Mouse (Mus musculus) frontal cortex, adult (tissue): ENCODE measurements around the gene Zfc3h1.

Source experiments
- ATAC-seq: cut with Nextera tagmentation; 2 replicates; pipeline ENCODE4 v1.9.2; 2017; ENCODE audit warnings: mild to moderate bottlenecking, moderate library complexity, mixed read lengths; ENCODE audit not compliant: low TSS enrichment

Gene Zfc3h1

GRCm38 (mm10) chr10:115384221-115385017 is at the start of gene Zfc3h1, which contains the start of gene Thap2:
Gene Zfc3h1, plus strand, starts transcription at chr10:115384959.
Gene Thap2, minus strand, starts transcription at chr10:115384443.
- peak; percentile 93 for ATAC-seq

GRCm38 (mm10) chr10:115336901-115337300 is 47.9 kb upstream of the Zfc3h1 start:
- no peak for ATAC-seq

GRCm38 (mm10) chr10:115339820-115340328 is 44.9 kb upstream of the Zfc3h1 start:
- ATAC-seq: no peak

GRCm38 (mm10) chr10:115342771-115343425 is 41.9 kb upstream of the Zfc3h1 start:
- no peak for ATAC-seq

GRCm38 (mm10) chr10:115346444-115346843 is 38.3 kb upstream of the Zfc3h1 start:
- ATAC-seq: no peak

- no peak for ATAC-seq
Measured at GRCm38 (mm10) chr10:115348131-115348530, 36.6 kb upstream of the Zfc3h1 start.

GRCm38 (mm10) chr10:115349029-115349428 is 35.7 kb upstream of the Zfc3h1 start:
- no peak for ATAC-seq

- ATAC-seq: no peak
Measured at GRCm38 (mm10) chr10:115349509-115349908, 35.2 kb upstream of the Zfc3h1 start.

GRCm38 (mm10) chr10:115350810-115351397 is 33.9 kb upstream of the Zfc3h1 start:
- ATAC-seq: no peak

GRCm38 (mm10) chr10:115354553-115354952 is 30.2 kb upstream of the Zfc3h1 start:
- ATAC-seq: no peak

GRCm38 (mm10) chr10:115355016-115355415 is 29.7 kb upstream of the Zfc3h1 start:
- ATAC-seq: no peak

- ATAC-seq: no peak
Measured at GRCm38 (mm10) chr10:115356106-115356505, 28.7 kb upstream of the Zfc3h1 start.

GRCm38 (mm10) chr10:115358216-115358919 is 26.4 kb upstream of the Zfc3h1 start:
- ATAC-seq: no peak

- ATAC-seq: no peak
Measured at GRCm38 (mm10) chr10:115359066-115359465, 25.7 kb upstream of the Zfc3h1 start.

GRCm38 (mm10) chr10:115361840-115362622 is 22.7 kb upstream of the Zfc3h1 start, which contains the start of gene Tmem19:
Gene Tmem19, minus strand, starts transcription at chr10:115362501.
- ATAC-seq: peak; percentile 90

GRCm38 (mm10) chr10:115362623-115362964 is 22.2 kb upstream of the Zfc3h1 start:
- ATAC-seq: peak; percentile 38

GRCm38 (mm10) chr10:115363151-115363550 is 21.6 kb upstream of the Zfc3h1 start:
- 0 out of 2 replicates have a peak, but pooled peaks have one; percentile 16 for ATAC-seq

- ATAC-seq: no peak
Measured at GRCm38 (mm10) chr10:115381506-115382084, 3.2 kb upstream of the Zfc3h1 start.

- no peak for ATAC-seq
Measured at GRCm38 (mm10) chr10:115382846-115383643, 1.7 kb upstream of the Zfc3h1 start.
